Mouse (Mus musculus) hindbrain, embryonic 14.5 days (tissue): ENCODE results near the gene Cerkl. TPM values are rescaled to one million over a fixed set of nuclear protein-coding genes. Genes with fewer than 3 reads are reported as not detected.

Source experiments
- ATAC-seq: fragments of 200-750 bp; cut with Nextera tagmentation; 2 replicates; pipeline ENCODE4 v1.8.0; 2017; ENCODE audit warnings: moderate number of reproducible peaks, mild to moderate bottlenecking, moderate TSS enrichment, moderate library complexity; ENCODE audit not compliant: low FRiP score
- DNase-seq: peaks from one replicate; pipeline ENCODE4 v3.0.0-alpha.2; 2015; ENCODE audit warnings: low spot score
- H3K27ac ChIP-seq: fragments of 300-500 bp; sonication (generic); 2 replicates; pipeline ENCODE4 v1.5.1; 2014; ENCODE audit warnings: mild to moderate bottlenecking, moderate library complexity
- H3K27me3 ChIP-seq: fragments of 300-500 bp; sonication (generic); 2 replicates; pipeline ENCODE4 v1.6.1; 2014; ENCODE audit warnings: mild to moderate bottlenecking, low read length, mixed read lengths; ENCODE audit not compliant: control insufficient read depth, insufficient read depth
- H3K36me3 ChIP-seq: fragments of 300-500 bp; sonication (generic); replicated peaks from 2 replicates; pipeline ENCODE4 v1.6.1; 2014; ENCODE audit not compliant: control insufficient read depth, insufficient read depth
- H3K4me1 ChIP-seq: fragments of 300-500 bp; sonication (generic); replicated peaks from 2 replicates; pipeline ENCODE4 v1.6.1; 2014; ENCODE audit warnings: antibody characterized with exemption, low read length, mixed read lengths; ENCODE audit not compliant: control insufficient read depth, insufficient read depth
- H3K4me2 ChIP-seq: fragments of 300-500 bp; sonication (generic); replicated peaks from 2 replicates; pipeline ENCODE4 v1.6.1; 2014; ENCODE audit warnings: mild to moderate bottlenecking, moderate library complexity
- H3K4me3 ChIP-seq: fragments of 300-500 bp; sonication (generic); replicated peaks from 2 replicates; pipeline ENCODE4 v1.5.1; 2014; ENCODE audit warnings: mild to moderate bottlenecking, low read length
- H3K9ac ChIP-seq: fragments of 300-500 bp; sonication (generic); 2 replicates; pipeline ENCODE4 v1.6.1; 2014
- H3K9me3 ChIP-seq: fragments of 300-500 bp; sonication (generic); 2 replicates; pipeline ENCODE4 v1.6.1; 2016; ENCODE audit warnings: low read length; ENCODE audit not compliant: control insufficient read depth
- WGBS: fragments of 180-500 bp; shearing (Covaris S2); extraction: QIAGEN DNeasy Blood & Tissue Kit; methylation state at CpG from one replicate; pipeline ENCODE4 v1.1.7; 2014; 5-methylcytosine and 5-hydroxymethylcytosine counted together
- polyA plus RNA-seq: library from polyadenylated mRNA; unstranded; fragments of >200 nt; fragmentation: Nextera tagmentation; extraction: Ambion mirVana; gene quantifications from 2 replicates; pipeline ENCODE4 v1.2.1, GENCODE M21; 2014

Gene Cerkl
- polyA plus RNA-seq, 1 experiment from 2014 or later: 1.2 TPM

- no peak overlapping the region for H3K9ac ChIP-seq
- H3K27ac ChIP-seq: no peak overlapping the region
- ATAC-seq: no peak
- DNase-seq: no peak
- no peaks in the 10 kb centered on the region for H3K4me1 ChIP-seq
- H3K4me2 ChIP-seq: no peak overlapping the region
- H3K27me3 ChIP-seq: no peaks in the 10 kb centered on the region
- 72% methylated on average over 4 of the region's 4 CpGs for WGBS
- H3K36me3 ChIP-seq: no peaks in the 10 kb centered on the region
- no peak overlapping the region for H3K4me3 ChIP-seq
- no peaks in the 10 kb centered on the region for H3K9me3 ChIP-seq
Measured at GRCm38 (mm10) chr2:79312499-79312898, 144.1 kb downstream of the Cerkl start.

- Histone ChIP-seq H3K27ac (no peak overlapping the region), H3K4me3 (no peak overlapping the region), H3K9me3 (no peaks in the 10 kb centered on the region), H3K36me3 (no peaks in the 10 kb centered on the region), H3K27me3 (no peaks in the 10 kb centered on the region), H3K9ac (no peak overlapping the region), H3K4me1 (no peaks in the 10 kb centered on the region), H3K4me2 (peak overlapping the region; percentile 27; the same call in 1 of the 2 replicates)
- DNase-seq (peak; percentile 49), ATAC-seq (no peak)
- 77% methylated on average over 13 of the region's 13 CpGs for WGBS
Measured at GRCm38 (mm10) chr2:79309454-79310118, 147.0 kb downstream of the Cerkl start.

GRCm38 (mm10) chr2:79307549-79307948 is 149.0 kb downstream of the Cerkl start:
- Histone ChIP-seq H3K9me3 (no peaks in the 10 kb centered on the region), H3K4me1 (no peaks in the 10 kb centered on the region), H3K9ac (no peak overlapping the region), H3K36me3 (no peaks in the 10 kb centered on the region), H3K4me2 (no peak overlapping the region), H3K4me3 (no peak overlapping the region), H3K27ac (no peak overlapping the region), H3K27me3 (no peaks in the 10 kb centered on the region)
- 72% methylated on average over 4 of the region's 4 CpGs for WGBS
- ATAC-seq: no peak
- no peak for DNase-seq

- no peaks in the 10 kb centered on the region for H3K9me3 ChIP-seq
- no peaks in the 10 kb centered on the region for H3K36me3 ChIP-seq
- H3K4me2 ChIP-seq: no peak overlapping the region
- H3K9ac ChIP-seq: no peak overlapping the region
- no peaks in the 10 kb centered on the region for H3K27me3 ChIP-seq
- no peak overlapping the region for H3K4me3 ChIP-seq
- ATAC-seq: no peak
- DNase-seq: no peak
- H3K4me1 ChIP-seq: no peaks in the 10 kb centered on the region
- no peak overlapping the region for H3K27ac ChIP-seq
Measured at GRCm38 (mm10) chr2:79302398-79302797, 154.2 kb downstream of the Cerkl start.

- Histone ChIP-seq H3K9ac (no peak overlapping the region), H3K4me2 (no peak overlapping the region), H3K27ac (no peak overlapping the region), H3K4me3 (no peak overlapping the region), H3K27me3 (no peaks in the 10 kb centered on the region), H3K36me3 (no peaks in the 10 kb centered on the region), H3K4me1 (no peaks in the 10 kb centered on the region), H3K9me3 (no peaks in the 10 kb centered on the region)
- DNase-seq (no peak), ATAC-seq (no peak)
- 75% methylated on average over 6 of the region's 6 CpGs for WGBS
Measured at GRCm38 (mm10) chr2:79292431-79292830, 164.2 kb downstream of the Cerkl start.

GRCm38 (mm10) chr2:79291922-79292321 is 164.7 kb downstream of the Cerkl start:
- H3K4me3 ChIP-seq: no peak overlapping the region
- 78% methylated on average over 8 of the region's 8 CpGs for WGBS
- no peak overlapping the region for H3K9ac ChIP-seq
- DNase-seq (no peak), ATAC-seq (no peak)
- no peaks in the 10 kb centered on the region for H3K27me3 ChIP-seq
- H3K27ac ChIP-seq: no peak overlapping the region
- no peaks in the 10 kb centered on the region for H3K36me3 ChIP-seq
- no peaks in the 10 kb centered on the region for H3K9me3 ChIP-seq
- no peak overlapping the region for H3K4me2 ChIP-seq
- H3K4me1 ChIP-seq: no peaks in the 10 kb centered on the region

GRCm38 (mm10) chr2:79290149-79290548 is 166.4 kb downstream of the Cerkl start:
- Histone ChIP-seq H3K36me3 (no peaks in the 10 kb centered on the region), H3K27me3 (no peaks in the 10 kb centered on the region), H3K4me1 (no peaks in the 10 kb centered on the region), H3K4me2 (no peak overlapping the region), H3K9ac (no peak overlapping the region), H3K27ac (no peak overlapping the region), H3K9me3 (no peaks in the 10 kb centered on the region), H3K4me3 (no peak overlapping the region)
- 81% methylated on average over 1 of the region's 1 CpGs for whole genome bisulfite sequencing
- ATAC-seq (no peak), DNase-seq (no peak)

GRCm38 (mm10) chr2:79284206-79284605 is 172.4 kb downstream of the Cerkl start:
- H3K9me3 ChIP-seq: no peaks in the 10 kb centered on the region
- no peak overlapping the region for H3K27ac ChIP-seq
- no peaks in the 10 kb centered on the region for H3K36me3 ChIP-seq
- no peak for DNase-seq
- H3K4me3 ChIP-seq: no peak overlapping the region
- no peaks in the 10 kb centered on the region for H3K27me3 ChIP-seq
- no peak overlapping the region for H3K4me2 ChIP-seq
- H3K9ac ChIP-seq: no peak overlapping the region
- ATAC-seq: no peak
- 68% methylated on average over 4 of the region's 4 CpGs for WGBS
- H3K4me1 ChIP-seq: no peaks in the 10 kb centered on the region
